Mouse (Mus musculus): ENCODE results near the gene Pctp. TPM values are rescaled to one million over a fixed set of nuclear protein-coding genes. Genes with fewer than 3 reads are reported as not detected.

Gene Pctp
- polyA plus RNA-seq (2015; fragmentation: Nextera tagmentation; extraction: Ambion mirVana) = 6.5 and 6.7 TPM in 2 replicates

DNA sequence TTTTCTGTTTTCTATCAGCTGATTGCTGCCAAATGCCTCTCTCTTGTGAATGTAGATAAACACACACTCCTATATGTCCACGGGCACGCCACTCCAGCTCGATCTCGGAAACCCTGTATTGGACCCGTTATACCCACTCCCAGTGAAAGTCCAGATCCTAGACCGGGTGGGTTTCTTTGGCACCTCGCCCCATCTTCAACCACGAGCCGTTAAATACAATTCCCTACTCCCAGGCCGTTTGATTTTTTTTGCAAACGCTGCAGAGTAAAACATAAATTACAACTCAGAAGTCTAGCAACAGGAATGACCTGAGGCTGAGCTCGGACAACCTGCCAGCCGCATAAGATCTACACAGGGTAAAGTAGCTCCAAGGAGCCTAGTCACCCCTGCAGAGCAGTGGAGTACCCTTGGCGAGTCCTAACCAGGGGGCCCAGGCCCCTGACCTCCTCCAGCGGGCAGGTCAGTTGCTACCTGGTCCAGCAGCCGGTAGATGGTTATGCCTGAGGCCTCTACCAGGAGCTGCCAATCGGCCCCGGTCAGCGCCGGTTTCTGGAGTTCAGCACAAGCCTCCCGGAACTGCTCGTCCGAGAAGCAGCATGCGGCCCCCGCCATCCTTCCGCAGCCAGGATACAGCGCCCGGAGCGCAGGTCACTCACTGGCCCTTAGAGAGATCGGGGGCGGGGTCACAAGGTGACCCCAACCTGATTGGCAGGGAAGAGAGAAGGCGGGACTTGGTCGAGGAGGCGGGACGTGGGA, at the start of gene Pctp:
Gene Pctp (minus strand): TSS at position 664 of the 756 bp plus-strand sequence.

DNA sequence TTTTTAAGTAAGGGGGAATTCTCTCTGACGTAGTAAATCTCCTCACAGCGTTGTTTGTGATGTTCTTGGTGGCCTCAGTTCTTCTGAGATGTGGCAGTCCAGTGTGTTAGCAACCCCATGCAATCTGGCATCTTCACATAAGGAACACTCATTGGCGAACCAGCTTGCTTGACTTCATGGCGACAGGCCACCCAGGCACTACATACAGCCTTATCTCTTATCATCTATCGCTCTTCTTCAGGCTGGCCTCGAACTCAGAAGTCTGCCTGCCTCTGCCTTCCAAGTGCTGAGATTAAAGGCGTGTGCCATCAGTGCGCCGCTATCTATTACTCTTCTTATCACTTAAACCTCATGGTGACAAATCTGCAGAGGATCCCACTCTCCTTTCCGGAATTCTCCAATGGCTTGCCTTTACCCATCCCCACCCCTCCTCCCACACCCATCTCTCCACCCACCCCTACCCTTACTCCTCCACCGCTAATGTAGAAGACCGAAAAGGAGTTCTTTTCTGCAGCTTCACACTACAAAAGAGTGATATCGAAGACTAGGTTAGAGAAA, 27.2 kb upstream of the Pctp start, which contains the start of gene Tmem100:
Gene Tmem100 (plus strand): TSS at position 508 of the 558 bp plus-strand sequence.

Other genes with a start within 250 kb of the Pctp start
- gene Ankfn1, start 225.2 kb downstream of the Pctp start, polyA plus RNA-seq (2015; fragmentation: Nextera tagmentation; extraction: Ambion mirVana) = 1.5 and 1.9 TPM in 2 replicates
- 7.2 and 9.1 TPM in 2 replicates for gene Tmem100, start 27.5 kb upstream of the Pctp start, polyA plus RNA-seq (2015; fragmentation: Nextera tagmentation; extraction: Ambion mirVana)
- 8.8 and 9.3 TPM in 2 replicates for gene Gm45716, start 184.8 kb upstream of the Pctp start, polyA plus RNA-seq (2015; fragmentation: Nextera tagmentation; extraction: Ambion mirVana)
- gene Mmd, start 246.6 kb upstream of the Pctp start, polyA plus RNA-seq (2015; fragmentation: Nextera tagmentation; extraction: Ambion mirVana) = 39.2 and 44.9 TPM in 2 replicates

All from urinary bladder, postnatal 0 days (tissue).